Mouse (Mus musculus) G1E (cell line): ENCODE data around the gene Clcnka.

Experiments
- CTCF ChIP-seq: IDR thresholded peaks from 2 replicates; pipeline ENCODE4 v1.5.1; 2012; ENCODE audit warnings: low read depth, low read length, inconsistent platforms, mixed read lengths
- GATA1 ChIP-seq: IDR thresholded peaks from 2 replicates; pipeline ENCODE4 v1.6.1; 2012; ENCODE audit warnings: borderline replicate concordance, low read length, inconsistent platforms, mixed read lengths
- POLR2AphosphoS5 ChIP-seq: IDR thresholded peaks from 2 replicates; pipeline ENCODE4 v1.6.1; 2012; ENCODE audit warnings: low read depth, low read length, inconsistent platforms; ENCODE audit not compliant: insufficient replicate concordance
- TAL1 ChIP-seq: conservative IDR thresholded peaks from 2 replicates; pipeline ENCODE4 v1.6.1; 2012; ENCODE audit warnings: low read depth, low read length, inconsistent platforms, mixed read lengths

- no peak for TF ChIP-seq CTCF
- TF ChIP-seq TAL1: no peak
- no peak for TF ChIP-seq POLR2AphosphoS5
- TF ChIP-seq GATA1: no peak
Measured at GRCm38 (mm10) chr4:141420192-141420829, 21.8 kb upstream of the Clcnka start, which contains the start of gene Hspb7.
